Mouse (Mus musculus): Measurements from ENCODE around the gene Taar6.

DNA sequence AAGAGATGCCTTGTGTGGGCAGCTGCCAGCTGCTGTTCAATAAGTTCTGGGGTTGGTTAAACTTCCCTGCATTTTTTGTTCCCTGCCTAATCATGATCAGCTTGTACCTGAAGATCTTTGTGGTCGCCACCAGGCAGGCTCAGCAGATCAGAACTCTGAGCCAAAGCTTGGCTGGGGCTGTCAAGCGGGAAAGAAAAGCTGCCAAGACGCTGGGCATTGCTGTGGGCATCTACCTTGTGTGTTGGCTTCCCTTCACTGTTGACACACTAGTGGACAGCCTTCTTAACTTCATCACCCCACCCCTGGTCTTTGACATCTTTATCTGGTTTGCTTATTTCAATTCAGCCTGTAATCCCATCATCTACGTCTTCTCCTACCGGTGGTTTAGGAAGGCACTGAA, 14.2 kb downstream of the Taar6 start:
- no peak for TF ChIP-seq CTCF (IDR thresholded peaks at IDR 0.05; ENCODE audit: extremely low read depth, insufficient read depth, insufficient read length, insufficient replicate concordance)
- TF ChIP-seq POLR2A (IDR thresholded peaks at IDR 0.05; ENCODE audit: low read depth, low read length) = no peak

Measured in spleen, adult 2 months (tissue).